Mouse (Mus musculus) ES-E14 (cell line): ENCODE measurements around the gene Rfx2.

Experiments used
- CHD2 ChIP-seq: IDR thresholded peaks from 2 replicates; pipeline ENCODE4 v1.6.1; 2014; ENCODE audit warnings: mild to moderate bottlenecking, low read depth, low read length, inconsistent platforms
- MAFK ChIP-seq: IDR thresholded peaks from 2 replicates; pipeline ENCODE4 v1.6.1; 2014; ENCODE audit warnings: mild to moderate bottlenecking, low read depth, low read length, inconsistent platforms; ENCODE audit not compliant: insufficient read depth
- ZC3H11A ChIP-seq: IDR thresholded peaks from 2 replicates; pipeline ENCODE4 v1.6.1; 2012; ENCODE audit warnings: low read depth, mild to moderate bottlenecking, inconsistent platforms, low read length, borderline replicate concordance
- ZNF384 ChIP-seq: IDR thresholded peaks from 2 replicates; pipeline ENCODE4 v1.6.1; 2012; ENCODE audit warnings: low read depth, low read length, inconsistent platforms

DNA sequence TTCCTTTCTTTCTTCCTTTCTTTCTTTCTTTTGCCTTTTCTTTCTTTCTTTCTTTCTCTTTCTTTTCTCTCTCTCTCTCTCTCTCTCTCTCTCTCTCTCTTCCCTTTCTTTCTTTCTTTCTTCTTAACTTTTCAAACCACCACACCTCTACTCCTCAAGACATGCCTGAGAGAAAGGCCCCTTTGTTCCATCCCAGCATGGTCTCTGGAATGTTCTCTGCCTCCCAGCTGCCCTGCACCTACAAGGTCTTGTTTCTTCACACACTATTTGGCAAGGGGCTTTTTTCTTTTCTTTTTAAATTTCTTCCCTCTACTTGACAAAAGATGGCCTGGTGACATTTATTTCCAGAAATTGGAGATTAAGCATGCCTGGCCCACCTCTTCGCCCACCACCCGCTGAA lies 101.2 kb downstream of the Rfx2 start:
- TF ChIP-seq MAFK (no peak), CHD2 (no peak), ZNF384 (no peak), ZC3H11A (no peak)
